Mouse (Mus musculus): ENCODE data around the gene Hprt.

DNA sequence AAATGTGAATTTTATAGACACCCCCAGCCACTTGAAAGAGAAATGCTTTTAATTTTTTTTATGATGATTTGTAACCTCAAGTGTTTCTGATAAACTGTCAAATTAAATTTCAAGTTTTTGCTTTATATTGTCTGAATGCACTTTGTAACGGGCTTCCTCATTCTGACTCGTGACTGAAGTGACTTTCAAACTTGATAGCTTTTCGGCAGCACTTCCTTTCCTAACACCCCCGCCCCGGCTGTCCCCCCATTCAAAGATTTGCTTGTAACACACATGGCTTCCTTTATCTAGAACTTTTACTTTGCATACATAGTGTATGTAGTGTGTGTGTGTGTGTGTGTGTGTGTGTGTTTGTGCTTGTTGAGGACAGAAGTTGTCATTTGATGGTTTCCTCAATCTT is 41.6 kb downstream of the Hprt start:
- TF ChIP-seq CTCF (conservative IDR thresholded peaks at IDR 0.05; ENCODE audit: low read length) (no peak), NANOG (IDR thresholded peaks at IDR 0.05; ENCODE audit: borderline replicate concordance, low read length) (no peak), POU5F1 (IDR thresholded peaks at IDR 0.05; ENCODE audit: borderline replicate concordance, low read length) (no peak)
